Mouse (Mus musculus) C2C12 (cell line): ENCODE results near the gene Gprc5d. TPM values are rescaled to one million over a fixed set of nuclear protein-coding genes. Genes with fewer than 3 reads are reported as not detected.

Source experiments
- H3K27me3 ChIP-seq: one replicate; pipeline ENCODE4 v1.6.1; 2011; ENCODE audit not compliant: control insufficient read depth, insufficient read depth, insufficient read length
- H3K36me3 ChIP-seq: one replicate; pipeline ENCODE4 v1.6.1; 2011; ENCODE audit not compliant: control insufficient read depth, insufficient read depth
- H3K4me3 ChIP-seq: one replicate; pipeline ENCODE4 v1.5.1; 2011; ENCODE audit warnings: mild to moderate bottlenecking, control low read depth; ENCODE audit not compliant: poor library complexity, insufficient read depth, severe bottlenecking
- H3K79me2 ChIP-seq: one replicate; pipeline ENCODE4 v1.6.1; 2011; ENCODE audit not compliant: control insufficient read depth, insufficient read depth
- H3K79me3 ChIP-seq: one replicate; pipeline ENCODE4 v1.6.1; 2011; ENCODE audit warnings: low read depth, control low read depth
- H3ac ChIP-seq: one replicate; pipeline ENCODE3; 2011; ENCODE audit warnings: low read depth; ENCODE audit not compliant: control insufficient read depth, insufficient read length
- CEBPB ChIP-seq: IDR thresholded peaks from one replicate; pipeline ENCODE4 v1.6.1; 2011; ENCODE audit warnings: low read depth, mild to moderate bottlenecking, control low read depth, moderate library complexity
- CTCF ChIP-seq: IDR thresholded peaks from one replicate; pipeline ENCODE4 v1.5.1; 2011; ENCODE audit not compliant: control insufficient read depth, insufficient read depth, insufficient read length
- FOSL1 ChIP-seq: IDR thresholded peaks from one replicate; pipeline ENCODE4 v1.8.0; 2011; ENCODE audit warnings: mild to moderate bottlenecking, low read length; ENCODE audit not compliant: poor library complexity, insufficient read depth, severe bottlenecking
- MAX ChIP-seq: IDR thresholded peaks from one replicate; pipeline ENCODE4 v1.6.1; 2011; ENCODE audit warnings: mild to moderate bottlenecking, control low read depth
- MYOD1 ChIP-seq: IDR thresholded peaks from one replicate; pipeline ENCODE4 v1.6.1; 2011; ENCODE audit warnings: low read depth; ENCODE audit not compliant: control insufficient read depth, insufficient read length
- MYOG ChIP-seq: IDR thresholded peaks from one replicate; pipeline ENCODE4 v1.6.1; 2011; ENCODE audit not compliant: control insufficient read depth, insufficient read length; ENCODE audit errors: extremely low read depth
- USF1 ChIP-seq: IDR thresholded peaks from one replicate; pipeline ENCODE4 v1.6.1; 2011; ENCODE audit warnings: low read depth, mild to moderate bottlenecking, control low read depth, moderate library complexity
- polyA plus RNA-seq: library from polyadenylated mRNA; unstranded; fragments of >200 nt; fragmentation: generic; extraction: Trizol; gene quantifications from one replicate; pipeline ENCODE4 v1.2.1, GENCODE M21; 2012; ENCODE audit warnings: missing spikeins

The Gprc5d gene
- polyA plus RNA-seq, 1 experiment, result not detected

GRCm38 (mm10) chr6:135060728-135061127, 57.4 kb downstream of the Gprc5d start:
- H3K4me3 ChIP-seq, result no peak overlapping the region
- no peak overlapping the region for H3ac ChIP-seq
- TF ChIP-seq CTCF, result no peak
- TF ChIP-seq CEBPB, result no peak
- peak; percentile 55 for TF ChIP-seq MYOD1
- no peak for TF ChIP-seq USF1
- no peak for TF ChIP-seq FOSL1
- peak; percentile 32 for TF ChIP-seq MAX
- no peak for TF ChIP-seq MYOG
- no peaks in the 10 kb centered on the region for H3K27me3 ChIP-seq
- H3K79me3 ChIP-seq, result peaks cover 1% of the 10 kb centered on the region
- peaks cover 3% of the 10 kb centered on the region for H3K79me2 ChIP-seq
- H3K36me3 ChIP-seq, result no peaks in the 10 kb centered on the region

Other genes with a start within 250 kb of the Gprc5d start
- 2.1 TPM for gene Gpr19, start 219.7 kb downstream of the Gprc5d start, polyA plus RNA-seq
- 15.8 TPM for gene Cdkn1b, start 197.9 kb downstream of the Gprc5d start, polyA plus RNA-seq
- gene Apold1, start 136.6 kb downstream of the Gprc5d start, polyA plus RNA-seq, result 0.05 TPM
- 79.3 TPM for gene Ddx47, start 106.7 kb downstream of the Gprc5d start, polyA plus RNA-seq
- 34.2 TPM for gene Gprc5a, start 52.6 kb downstream of the Gprc5d start, polyA plus RNA-seq
- gene Fam234b, start 79.7 kb upstream of the Gprc5d start, polyA plus RNA-seq, result 4.6 TPM
- 18.4 TPM for gene Hebp1, start 79.7 kb upstream of the Gprc5d start, polyA plus RNA-seq
- 0.15 TPM for gene Gsg1, start 136.1 kb upstream of the Gprc5d start, polyA plus RNA-seq
- 0.41 TPM for gene Pbp2, start 192.1 kb upstream of the Gprc5d start, polyA plus RNA-seq
- gene Emp1, start 244.3 kb upstream of the Gprc5d start, polyA plus RNA-seq, result 222 TPM